Mouse (Mus musculus): ENCODE measurements at regions not wholly inside any gene's neighbourhood (a gene's known extent, or its start where the extent isn't known, plus 50 kb on each side); places are given as distances from the start of the nearest gene placed in this dataset.

GRCm38 (mm10) chr16:61171856-61172433 lies 566.6 kb upstream of the Epha6 start:
- DNase-seq (ENCODE audit: low read depth, low spot score): no peak

GRCm38 (mm10) chr16:61138106-61138505 lies 532.8 kb upstream of the Epha6 start:
- DNase-seq (ENCODE audit: low read depth, low spot score): peak; percentile 5

All from retina, postnatal 7 days (tissue).